Mouse (Mus musculus): ENCODE measurements at regions not wholly inside any gene's neighbourhood (a gene's known extent, or its start where the extent isn't known, plus 50 kb on each side); places are given as distances from the start of the nearest gene placed in this dataset.

- no peak overlapping the region for H3K4me3 ChIP-seq (ENCODE audit: insufficient read depth, low read depth, low read length)
- no peaks in the 10 kb centered on the region for H3K27me3 ChIP-seq (replicated peaks; ENCODE audit: control insufficient read depth, insufficient read depth, low read length)
- DNase-seq = peak; percentile 58
- TF ChIP-seq CTCF (conservative IDR thresholded peaks at IDR 0.05; ENCODE audit: insufficient read depth, insufficient read length, low read depth, low read length) = no peak
- TF ChIP-seq POLR2A (IDR thresholded peaks at IDR 0.05; ENCODE audit: low read depth, low read length) = no peak
- H3K27ac ChIP-seq (ENCODE audit: insufficient read depth, low read depth, low read length) = peak overlapping the region; percentile 80
- no peaks in the 10 kb centered on the region for H3K36me3 ChIP-seq (ENCODE audit: control insufficient read depth, insufficient read depth, low read length)
- 42% methylated on average over 2 of the region's 2 CpGs for WGBS
- H3K4me1 ChIP-seq (ENCODE audit: control insufficient read depth, insufficient read depth, low read length) = peaks cover 7% of the 10 kb centered on the region; the same call in 1 of the 2 replicates
These were observed 101.6 kb upstream of the Bank1 start for GRCm38 (mm10) chr3:136427427-136427826.

GRCm38 (mm10) chr3:136426539-136427194, 100.8 kb upstream of the Bank1 start:
- TF ChIP-seq CTCF (conservative IDR thresholded peaks at IDR 0.05; ENCODE audit: insufficient read depth, insufficient read length, low read depth, low read length) = no peak
- TF ChIP-seq POLR2A (IDR thresholded peaks at IDR 0.05; ENCODE audit: low read depth, low read length) = no peak
- DNase-seq = peak; percentile 22

GRCm38 (mm10) chr3:136421969-136422614, 96.2 kb upstream of the Bank1 start:
- TF ChIP-seq POLR2A (IDR thresholded peaks at IDR 0.05; ENCODE audit: low read depth, low read length) (no peak), CTCF (conservative IDR thresholded peaks at IDR 0.05; ENCODE audit: insufficient read depth, insufficient read length, low read depth, low read length) (no peak)
- Histone ChIP-seq H3K27ac (ENCODE audit: insufficient read depth, low read depth, low read length) (no peak overlapping the region), H3K4me3 (ENCODE audit: insufficient read depth, low read depth, low read length) (no peak overlapping the region), H3K36me3 (ENCODE audit: control insufficient read depth, insufficient read depth, low read length) (no peaks in the 10 kb centered on the region), H3K27me3 (replicated peaks; ENCODE audit: control insufficient read depth, insufficient read depth, low read length) (no peaks in the 10 kb centered on the region), H3K4me1 (ENCODE audit: control insufficient read depth, insufficient read depth, low read length) (0 out of 2 replicates have a peak, but pooled peaks cover 3% of the 10 kb centered on the region)
- 60% methylated on average over 10 of the region's 10 CpGs for WGBS
- peak; percentile 60 for DNase-seq

More at GRCm38 (mm10) chr3:136426539-136427194, 100.8 kb upstream of the Bank1 start:
- Histone ChIP-seq H3K36me3 (ENCODE audit: control insufficient read depth, insufficient read depth, low read length) (no peaks in the 10 kb centered on the region), H3K4me1 (ENCODE audit: control insufficient read depth, insufficient read depth, low read length) (peaks cover 7% of the 10 kb centered on the region; the same call in 1 of the 2 replicates), H3K27ac (ENCODE audit: insufficient read depth, low read depth, low read length) (peak overlapping the region; percentile 80), H3K27me3 (replicated peaks; ENCODE audit: control insufficient read depth, insufficient read depth, low read length) (no peaks in the 10 kb centered on the region), H3K4me3 (ENCODE audit: insufficient read depth, low read depth, low read length) (no peak overlapping the region; the same call in 1 of the 2 replicates)
- 38% methylated on average over 8 of the region's 8 CpGs for WGBS

DNA sequence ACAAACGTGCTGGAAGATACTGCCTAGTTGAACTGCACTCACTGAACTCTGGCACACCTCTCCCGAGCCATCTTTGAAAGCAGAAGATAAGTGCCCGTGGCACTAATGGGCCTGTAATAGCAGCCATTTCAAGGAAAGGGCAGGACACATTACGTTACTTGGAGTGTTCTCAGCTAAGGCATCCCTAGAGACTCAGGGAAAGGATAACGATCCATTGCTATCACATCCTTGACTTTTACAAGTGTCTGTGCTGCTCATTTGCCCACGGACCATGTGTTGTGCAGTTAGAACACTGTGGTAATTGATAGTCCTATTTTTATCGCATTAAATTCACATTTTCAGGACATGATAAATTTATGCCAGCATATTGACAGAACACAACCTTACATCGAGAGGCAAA, 79.7 kb upstream of the Bank1 start:
- H3K4me3 ChIP-seq (ENCODE audit: insufficient read depth, low read depth, low read length) = no peak overlapping the region
- WGBS = 73% methylated on average over 8 of the region's 8 CpGs
- TF ChIP-seq POLR2A (IDR thresholded peaks at IDR 0.05; ENCODE audit: low read depth, low read length) (no peak), CTCF (conservative IDR thresholded peaks at IDR 0.05; ENCODE audit: insufficient read depth, insufficient read length, low read depth, low read length) (no peak)
- no peak for DNase-seq
- H3K27me3 ChIP-seq (replicated peaks; ENCODE audit: control insufficient read depth, insufficient read depth, low read length) = no peaks in the 10 kb centered on the region
- H3K27ac ChIP-seq (ENCODE audit: insufficient read depth, low read depth, low read length) = no peak overlapping the region
- H3K36me3 ChIP-seq (ENCODE audit: control insufficient read depth, insufficient read depth, low read length) = no peaks in the 10 kb centered on the region
- H3K4me1 ChIP-seq (ENCODE audit: control insufficient read depth, insufficient read depth, low read length) = no peaks in the 10 kb centered on the region

DNA sequence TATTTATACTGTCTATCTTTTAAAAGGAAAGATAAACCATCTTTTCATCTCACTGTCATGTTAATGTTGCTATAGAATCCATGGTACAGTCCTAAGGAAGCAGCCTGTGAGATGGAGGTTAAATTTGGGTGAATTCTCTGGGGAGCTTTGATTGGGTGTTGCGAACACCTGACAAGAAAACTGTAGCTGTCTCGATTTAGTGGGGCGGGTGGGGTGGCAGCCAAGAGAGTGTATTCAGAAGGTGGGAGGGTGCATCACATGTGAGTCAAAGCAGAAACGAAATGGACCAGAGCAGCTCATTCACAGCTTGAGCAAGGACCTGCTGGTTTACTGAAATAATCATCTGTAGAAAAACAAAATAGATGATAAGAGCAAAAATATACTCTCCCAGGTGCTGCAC, 57.4 kb upstream of the Bank1 start:
- Histone ChIP-seq H3K27me3 (replicated peaks; ENCODE audit: control insufficient read depth, insufficient read depth, low read length) (no peaks in the 10 kb centered on the region), H3K27ac (ENCODE audit: insufficient read depth, low read depth, low read length) (no peak overlapping the region), H3K4me1 (ENCODE audit: control insufficient read depth, insufficient read depth, low read length) (no peaks in the 10 kb centered on the region), H3K36me3 (ENCODE audit: control insufficient read depth, insufficient read depth, low read length) (no peaks in the 10 kb centered on the region), H3K4me3 (ENCODE audit: insufficient read depth, low read depth, low read length) (no peak overlapping the region)
- 71% methylated on average over 4 of the region's 4 CpGs for WGBS
- no peak for TF ChIP-seq POLR2A (IDR thresholded peaks at IDR 0.05; ENCODE audit: low read depth, low read length)
- TF ChIP-seq CTCF (conservative IDR thresholded peaks at IDR 0.05; ENCODE audit: insufficient read depth, insufficient read length, low read depth, low read length) = no peak
- DNase-seq = no peak

- no peaks in the 10 kb centered on the region for H3K27me3 ChIP-seq (replicated peaks; ENCODE audit: control insufficient read depth, insufficient read depth, low read length)
- whole genome bisulfite sequencing = 62% methylated on average over 7 of the region's 7 CpGs
- no peaks in the 10 kb centered on the region for H3K36me3 ChIP-seq (ENCODE audit: control insufficient read depth, insufficient read depth, low read length)
These were observed 54.8 kb upstream of the Bank1 start for GRCm38 (mm10) chr3:136380644-136381043.

GRCm38 (mm10) chr3:136379741-136380398, 54.0 kb upstream of the Bank1 start:
- no peaks in the 10 kb centered on the region for H3K36me3 ChIP-seq (ENCODE audit: control insufficient read depth, insufficient read depth, low read length)
- DNase-seq = no peak
- H3K27me3 ChIP-seq (replicated peaks; ENCODE audit: control insufficient read depth, insufficient read depth, low read length) = no peaks in the 10 kb centered on the region
- no peaks in the 10 kb centered on the region for H3K4me1 ChIP-seq (ENCODE audit: control insufficient read depth, insufficient read depth, low read length)
- TF ChIP-seq CTCF (conservative IDR thresholded peaks at IDR 0.05; ENCODE audit: insufficient read depth, insufficient read length, low read depth, low read length) (no peak), POLR2A (IDR thresholded peaks at IDR 0.05; ENCODE audit: low read depth, low read length) (no peak)
- H3K4me3 ChIP-seq (ENCODE audit: insufficient read depth, low read depth, low read length) = no peak overlapping the region
- 88% methylated on average over 6 of the region's 6 CpGs for WGBS
- H3K27ac ChIP-seq (ENCODE audit: insufficient read depth, low read depth, low read length) = no peak overlapping the region

More at GRCm38 (mm10) chr3:136380644-136381043, 54.8 kb upstream of the Bank1 start:
- DNase-seq = no peak
- Histone ChIP-seq H3K4me1 (ENCODE audit: control insufficient read depth, insufficient read depth, low read length) (no peaks in the 10 kb centered on the region), H3K4me3 (ENCODE audit: insufficient read depth, low read depth, low read length) (no peak overlapping the region), H3K27ac (ENCODE audit: insufficient read depth, low read depth, low read length) (no peak overlapping the region)
- TF ChIP-seq POLR2A (IDR thresholded peaks at IDR 0.05; ENCODE audit: low read depth, low read length) = no peak
- no peak for TF ChIP-seq CTCF (conservative IDR thresholded peaks at IDR 0.05; ENCODE audit: insufficient read depth, insufficient read length, low read depth, low read length)
